Comparison of ENCODE assay signal across 18 mouse cellular contexts in the genomic region with DNA sequence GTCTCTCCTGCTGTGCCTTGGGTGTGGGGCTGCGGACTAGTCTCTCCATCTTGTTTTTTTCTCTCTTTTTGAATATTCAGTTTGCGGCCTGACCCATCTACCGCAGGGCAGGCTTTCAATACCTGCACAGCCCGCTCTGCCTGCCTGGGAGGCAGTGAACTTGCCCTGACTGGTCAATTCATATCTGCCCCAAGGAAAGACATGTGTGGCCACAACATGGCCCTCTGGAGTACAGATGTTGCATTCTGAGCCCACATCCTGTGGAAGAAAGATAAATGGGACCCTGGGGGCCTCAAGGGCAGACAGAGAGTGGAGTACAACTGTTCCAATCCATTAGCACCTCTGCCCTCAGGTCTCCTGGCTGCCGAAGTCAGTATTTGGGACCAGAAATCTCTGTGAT. TPM values are rescaled to one million over a fixed set of nuclear protein-coding genes. Genes with fewer than 3 reads are reported as not detected.
A peak's percentile ranks its signal among the peaks of the same experiment; 100 is the strongest.
DNase-seq lines count a peak whose midpoint lies in the region; ATAC-seq and TF ChIP-seq lines count a peak whose summit lies in the region.
"Had no signal": no experiment of that assay in that cellular context is flagged by ENCODE, and none has a peak within 500 bp of the region (broad histone marks: within the 10 kb centered on the region; RNA-seq: fewer than 3 reads in every experiment).

A gene (plus strand): TSS at position 301 of the 400 bp plus-strand sequence.

- no peaks in the 10 kb centered on the region for H3K36me3 ChIP-seq in CH12.LX (replicated peaks in 1 of 2; ENCODE audit: control insufficient read depth in 1 of 2, insufficient read depth in 1 of 2, low read length in 1 of 2)
- H3K36me3 ChIP-seq: embryonic facial prominence, embryonic 13.5 days; forebrain, embryonic 10.5 days; G1E; heart, embryonic 12.5 days had no signal

- ATAC-seq in hematopoietic stem cell, adult 5-6 weeks (replicated peaks in 1 of 2; ENCODE audit: insufficient read depth in 1 of 2, low FRiP score in 2 of 2, low TSS enrichment in 1 of 2, low read depth in 1 of 2, poor library complexity in 2 of 2, severe bottlenecking in 2 of 2): no peak
- ATAC-seq: forebrain, embryonic 14.5 days; hindbrain, embryonic 16.5 days; inflammation-experienced regulatory T-cells, adult 6 months had no signal

- H3K9ac ChIP-seq in CH12.LX (ENCODE audit: insufficient read depth, low read depth): no peak within 1 kb of the TSS
- H3K9ac ChIP-seq: embryonic facial prominence, embryonic 13.5 days; heart, embryonic 12.5 days had no signal

- no peak within 1 kb of the TSS for H3K27ac ChIP-seq in CH12.LX (ENCODE audit: insufficient read depth, low read depth)
- H3K27ac ChIP-seq in bone marrow, adult 2 months (ENCODE audit: control insufficient read depth, insufficient read depth, low read depth, low read length, poor library complexity): no peak within 1 kb of the TSS
- H3K27ac ChIP-seq: embryonic facial prominence, embryonic 13.5 days; forebrain, embryonic 10.5 days had no signal

- dilution Hi-C loops in CH12.LX (cut with MboI; ENCODE audit: extremely low pct_ligation_motif_present, extremely low pct_unique_long_range_greater_than_20kb, low sequenced_read_pairs): no loop called here

- H3K4me2 ChIP-seq in CH12.LX (ENCODE audit: insufficient read depth, low read depth, poor library complexity, severe bottlenecking): no peak within 1 kb of the TSS
- H3K4me2 ChIP-seq: embryonic facial prominence, embryonic 13.5 days; heart, embryonic 12.5 days had no signal

- H3K9me3 ChIP-seq in CH12.LX (replicated peaks; ENCODE audit: low read length): no peaks in the 10 kb centered on the region
- H3K9me3 ChIP-seq: embryonic facial prominence, embryonic 13.5 days; forebrain, embryonic 10.5 days; G1E; heart, embryonic 12.5 days had no signal

- no peak for DNase-seq in CH12.LX (ENCODE audit: extremely low read depth)
- DNase-seq in mesoderm, embryonic 11.5 days (ENCODE audit: low read depth, low spot score): peak; percentile 31
- no peak for DNase-seq in right cerebral cortex, postnatal 25 days
- DNase-seq in retina, embryonic 14.5 days (ENCODE audit: low spot score): no peak
- DNase-seq: adrenal gland, postnatal 14 days; cerebellum, adult 18-20 months; cerebellum, adult 9-11 months; cerebellum, postnatal 36 days had no signal

- no peak for TF ChIP-seq CTCF in CH12.LX (conservative IDR thresholded peaks at IDR 0.05 in 1 of 2, IDR thresholded peaks at IDR 0.05 in 1 of 2; ENCODE audit: low read depth in 2 of 2, low read length in 2 of 2)
- TF ChIP-seq CTCF in bone marrow, adult 2 months (IDR thresholded peaks at IDR 0.05; ENCODE audit: control insufficient read depth, insufficient read depth, low read length): no peak

- no peaks in the 10 kb centered on the region for H3K79me2 ChIP-seq in CH12.LX (replicated peaks; ENCODE audit: control insufficient read depth, extremely low read depth, insufficient read depth, poor library complexity, severe bottlenecking)

- no peak for TF ChIP-seq EP300 in CH12.LX (IDR thresholded peaks at IDR 0.05; ENCODE audit: low read length)

- 77% methylated on average over 5 of the region's 5 CpGs for WGBS in bone marrow, adult 2 months

- no peak within 1 kb of the TSS for H3K4me3 ChIP-seq in CH12.LX (replicated peaks in 1 of 3; ENCODE audit: low read depth in 2 of 3, low read length in 2 of 3, poor library complexity in 1 of 3)
- no peak within 1 kb of the TSS for H3K4me3 ChIP-seq in bone marrow, adult 2 months (replicated peaks; ENCODE audit: control insufficient read depth, low read depth, low read length)
- H3K4me3 ChIP-seq: embryonic facial prominence, embryonic 13.5 days; forebrain, embryonic 10.5 days; heart, embryonic 12.5 days had no signal

- peaks cover 89% of the 10 kb centered on the region for H3K27me3 ChIP-seq in CH12.LX (replicated peaks)
- H3K27me3 ChIP-seq: embryonic facial prominence, embryonic 13.5 days had no signal

- peaks cover 4 to 13% of the 10 kb centered on the region in 2 experiments; a peak in 3 of 4 replicates for H3K4me1 ChIP-seq in CH12.LX (ENCODE audit: control insufficient read depth in 1 of 2, insufficient read depth in 2 of 2)
- H3K4me1 ChIP-seq in bone marrow, adult 2 months (ENCODE audit: control insufficient read depth, insufficient read depth, low read length): peaks cover 1% of the 10 kb centered on the region
- H3K4me1 ChIP-seq: embryonic facial prominence, embryonic 13.5 days; forebrain, embryonic 10.5 days; heart, embryonic 12.5 days had no signal

- in situ Hi-C loops in CH12.LX (cut with MboI; ENCODE audit: low pct_ligation_motif_present, low pct_unique_long_range_greater_than_20kb, low sequenced_read_pairs): loop anchor here (5.0 kb wide), 1 partner anchor 64 kb away; no protein-coding TSS in a partner anchor

- no peak for TF ChIP-seq RAD21 in CH12.LX (IDR thresholded peaks at IDR 0.05; ENCODE audit: low read depth, low read length)

- no peak for TF ChIP-seq POLR2A in CH12.LX (IDR thresholded peaks at IDR 0.05; ENCODE audit: low read depth, low read length)
- no peak for TF ChIP-seq POLR2A in bone marrow, adult 2 months (IDR thresholded peaks at IDR 0.05; ENCODE audit: borderline replicate concordance, control insufficient read depth, low read depth, low read length)

TF ChIP-seq in CH12.LX, 34 proteins besides CTCF, POLR2A, EP300 and RAD21:
- TF ChIP-seq IRF4 (IDR thresholded peaks at IDR 0.05; ENCODE audit: low read depth, low read length) (0 out of 2 replicates have a peak, but pooled peaks have one; percentile 14), BHLHE40 (IDR thresholded peaks at IDR 0.05; ENCODE audit: low read depth, low read length) (0 out of 2 replicates have a peak, but pooled peaks have one; percentile 20), MEF2A (IDR thresholded peaks at IDR 0.05; ENCODE audit: borderline replicate concordance, low read depth, low read length) (no peak), MAFK (IDR thresholded peaks at IDR 0.05; ENCODE audit: insufficient replicate concordance, low read length) (peak; percentile 38; the same call in 1 of the 2 replicates), MAX (IDR thresholded peaks at IDR 0.05; ENCODE audit: low read length) (no peak), SIN3A (IDR thresholded peaks at IDR 0.05; ENCODE audit: low read length) (no peak), ZNF384 (IDR thresholded peaks at IDR 0.05; ENCODE audit: low read depth, low read length) (peak; percentile 42; the same call in 1 of the 2 replicates)

RNA-seq across cellular contexts. Expression of the gene that starts here (rescaled TPM):
- total RNA-seq in CH12.LX (2012; rRNA removed): 0.34 TPM in 1 of 2 replicates, not detected in the other
- total RNA-seq in CH12.LX (2014; rRNA removed): not detected in 2 replicates
- polyA plus RNA-seq in CH12.LX (2012; ENCODE audit: insufficient read length, low read depth): not detected in 2 replicates
- polyA plus RNA-seq in bone marrow, adult 2 months (2011; ENCODE audit: insufficient read depth, insufficient read length, low replicate concordance, missing spikeins): 11.0 and 35.0 TPM in 2 replicates
- total RNA-seq in hematopoietic stem cell, adult 5-6 weeks (2017): 10.8 and 48.7 TPM in 2 replicates
- total RNA-seq: G1E had no signal
- polyA plus RNA-seq: forebrain, embryonic 10.5 days; forebrain, embryonic 14.5 days; G1E; heart, embryonic 12.5 days; hindbrain, embryonic 11.5 days; hindbrain, embryonic 16.5 days; inflammation-experienced regulatory T-cells, adult 6 months had no signal

Comparison
In these comparisons a context has a peak if more than half of its experiments do, and no peak if none do; other contexts are left out.
1. RNA of the gene that starts here (polyA plus RNA-seq): 11.0 to 35.0 TPM in bone marrow, adult 2 months; not detected in CH12.LX; every median in the first group is over 10 times any median in the second.